Mouse (Mus musculus): ENCODE measurements around the gene Aqp2.

Gene Aqp2

DNA sequence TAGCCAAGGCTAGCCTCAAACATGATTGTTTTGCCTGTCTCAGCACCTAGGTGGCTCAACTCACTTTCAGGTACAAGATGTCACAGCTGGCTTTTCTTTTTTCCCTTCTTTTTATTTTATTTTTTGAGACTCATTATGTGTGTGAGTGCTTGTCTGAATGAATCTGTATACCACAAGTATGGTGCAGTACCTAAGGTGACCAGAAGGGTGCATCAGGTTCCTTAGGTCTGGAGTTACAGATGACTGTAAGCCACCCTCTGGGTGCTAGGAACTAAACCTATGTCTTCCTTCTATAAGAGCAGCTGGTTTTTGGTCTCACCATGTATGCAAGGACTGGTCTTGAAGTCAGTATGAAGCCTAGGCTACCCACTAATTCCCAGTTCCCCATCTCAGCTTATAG is 52.8 kb downstream of the Aqp2 start:
- peak; percentile 23 to 25 for DNase-seq
